Mouse (Mus musculus): ENCODE data around the gene Tnfrsf19. TPM values are rescaled to one million over a fixed set of nuclear protein-coding genes. Genes with fewer than 3 reads are reported as not detected.

Gene Tnfrsf19
- polyA plus RNA-seq, 1 experiment = 4.7 TPM

DNA sequence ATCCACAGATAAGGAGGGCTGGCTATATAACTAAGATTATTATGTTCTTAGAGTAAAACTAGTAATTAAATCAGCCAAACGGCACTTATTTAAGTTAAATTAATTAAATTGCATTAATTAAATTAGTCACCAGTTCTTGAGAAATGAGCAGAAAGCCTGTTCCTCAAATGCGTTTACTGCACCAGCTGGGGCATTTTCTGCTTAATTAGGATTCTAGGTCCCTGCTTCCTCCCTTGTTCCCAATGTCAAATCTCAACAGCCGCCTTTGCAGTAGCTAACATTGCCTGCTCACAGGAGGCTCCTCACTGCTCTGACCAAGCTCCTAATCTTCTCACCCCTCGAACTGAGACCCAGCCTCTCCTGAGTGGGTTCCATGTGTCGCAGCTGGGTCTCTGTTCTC lies 59.4 kb downstream of the Tnfrsf19 start:
- 89% methylated on average over 5 of the region's 5 CpGs for WGBS
- Histone ChIP-seq H3K4me1 (ENCODE audit: control insufficient read depth, insufficient read depth, insufficient read length, low read length) (no peaks in the 10 kb centered on the region), H3K36me3 (ENCODE audit: control insufficient read depth, insufficient read depth, low read length) (no peaks in the 10 kb centered on the region), H3K27me3 (ENCODE audit: control insufficient read depth, insufficient read depth, low read length) (no peaks in the 10 kb centered on the region), H3K4me3 (ENCODE audit: low read depth, low read length) (no peak overlapping the region), H3K27ac (ENCODE audit: insufficient read depth, low read depth, low read length) (no peak overlapping the region)
- no peak for TF ChIP-seq POLR2A (IDR thresholded peaks at IDR 0.05; ENCODE audit: low read depth, low read length)
- TF ChIP-seq CTCF (IDR thresholded peaks at IDR 0.05; ENCODE audit: extremely low read depth, insufficient read length, insufficient replicate concordance, low read depth, low read length) = no peak

DNA sequence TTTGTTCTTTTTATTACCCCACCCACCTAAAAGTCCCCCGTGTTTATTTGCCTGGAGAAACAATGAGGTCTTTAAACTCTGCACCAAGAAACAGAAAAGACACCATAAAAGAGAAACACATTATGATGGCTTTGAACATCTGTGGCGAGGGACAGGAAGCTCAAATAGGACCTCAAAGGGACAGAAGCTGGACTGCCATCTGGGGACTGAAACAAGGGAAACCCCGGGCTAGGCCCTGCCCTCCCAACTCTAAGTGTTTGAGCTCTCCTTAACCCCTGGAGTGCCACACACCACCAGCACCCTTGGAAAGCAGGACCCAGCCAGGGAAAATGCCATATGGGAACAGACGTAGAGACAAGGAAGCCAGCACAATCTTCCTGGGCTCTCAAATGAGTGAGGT lies 61.2 kb downstream of the Tnfrsf19 start:
- Histone ChIP-seq H3K27ac (ENCODE audit: insufficient read depth, low read depth, low read length) (no peak overlapping the region), H3K27me3 (ENCODE audit: control insufficient read depth, insufficient read depth, low read length) (no peaks in the 10 kb centered on the region), H3K4me3 (ENCODE audit: low read depth, low read length) (no peak overlapping the region), H3K4me1 (ENCODE audit: control insufficient read depth, insufficient read depth, insufficient read length, low read length) (no peaks in the 10 kb centered on the region), H3K36me3 (ENCODE audit: control insufficient read depth, insufficient read depth, low read length) (no peaks in the 10 kb centered on the region)
- WGBS = 31% methylated on average over 4 of the region's 4 CpGs
- no peak for TF ChIP-seq CTCF (IDR thresholded peaks at IDR 0.05; ENCODE audit: extremely low read depth, insufficient read length, insufficient replicate concordance, low read depth, low read length)
- no peak for TF ChIP-seq POLR2A (IDR thresholded peaks at IDR 0.05; ENCODE audit: low read depth, low read length)

DNA sequence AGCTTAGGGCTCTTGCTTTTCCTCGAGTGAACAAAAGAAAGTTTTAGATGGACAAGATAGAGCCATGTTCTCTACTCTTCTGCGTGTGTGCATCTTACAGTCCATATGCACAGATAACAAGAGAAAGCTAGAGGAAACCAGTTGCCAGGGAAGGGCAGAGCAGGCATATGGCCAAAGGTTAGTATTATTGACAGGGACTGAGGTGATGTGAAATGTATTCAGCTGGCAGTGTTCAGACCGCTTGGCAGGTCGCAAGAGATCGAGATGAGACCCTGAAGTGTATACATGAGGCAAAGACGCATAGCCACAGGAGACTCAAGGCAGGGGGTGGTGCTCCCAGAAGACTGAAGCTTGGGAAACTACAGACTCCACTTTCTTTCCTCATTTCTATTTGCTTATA lies 62.0 kb downstream of the Tnfrsf19 start:
- H3K4me1 ChIP-seq (ENCODE audit: control insufficient read depth, insufficient read depth, insufficient read length, low read length) = no peaks in the 10 kb centered on the region
- WGBS = 51% methylated on average over 6 of the region's 6 CpGs
- no peaks in the 10 kb centered on the region for H3K36me3 ChIP-seq (ENCODE audit: control insufficient read depth, insufficient read depth, low read length)
- H3K27me3 ChIP-seq (ENCODE audit: control insufficient read depth, insufficient read depth, low read length) = no peaks in the 10 kb centered on the region
- no peak for TF ChIP-seq CTCF (IDR thresholded peaks at IDR 0.05; ENCODE audit: extremely low read depth, insufficient read length, insufficient replicate concordance, low read depth, low read length)
- TF ChIP-seq POLR2A (IDR thresholded peaks at IDR 0.05; ENCODE audit: low read depth, low read length) = no peak
- H3K4me3 ChIP-seq (ENCODE audit: low read depth, low read length) = no peak overlapping the region
- H3K27ac ChIP-seq (ENCODE audit: insufficient read depth, low read depth, low read length) = no peak overlapping the region

DNA sequence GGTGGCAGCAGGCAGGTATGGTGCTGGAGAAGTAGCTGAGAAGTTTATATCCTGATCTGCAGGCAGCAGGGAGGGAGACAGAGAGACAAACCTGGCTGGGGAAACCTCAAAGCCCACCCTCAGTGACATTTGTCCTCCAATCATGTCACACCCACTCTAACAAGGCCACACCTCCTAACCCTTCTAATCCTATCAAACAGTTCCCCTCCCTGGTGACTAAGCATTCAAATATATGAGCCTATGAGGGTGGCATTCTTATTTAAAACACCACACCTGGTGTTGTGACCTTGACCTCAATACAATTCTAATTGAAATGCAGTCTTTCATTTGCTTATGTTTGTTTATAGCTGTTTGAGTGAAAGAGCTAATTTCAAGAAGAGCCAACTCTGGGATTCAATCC lies 64.2 kb downstream of the Tnfrsf19 start:
- Histone ChIP-seq H3K4me1 (ENCODE audit: control insufficient read depth, insufficient read depth, insufficient read length, low read length) (no peaks in the 10 kb centered on the region), H3K36me3 (ENCODE audit: control insufficient read depth, insufficient read depth, low read length) (no peaks in the 10 kb centered on the region), H3K27me3 (ENCODE audit: control insufficient read depth, insufficient read depth, low read length) (no peaks in the 10 kb centered on the region), H3K27ac (ENCODE audit: insufficient read depth, low read depth, low read length) (no peak overlapping the region), H3K4me3 (ENCODE audit: low read depth, low read length) (no peak overlapping the region)
- no peak for TF ChIP-seq POLR2A (IDR thresholded peaks at IDR 0.05; ENCODE audit: low read depth, low read length)
- TF ChIP-seq CTCF (IDR thresholded peaks at IDR 0.05; ENCODE audit: extremely low read depth, insufficient read length, insufficient replicate concordance, low read depth, low read length) = no peak

DNA sequence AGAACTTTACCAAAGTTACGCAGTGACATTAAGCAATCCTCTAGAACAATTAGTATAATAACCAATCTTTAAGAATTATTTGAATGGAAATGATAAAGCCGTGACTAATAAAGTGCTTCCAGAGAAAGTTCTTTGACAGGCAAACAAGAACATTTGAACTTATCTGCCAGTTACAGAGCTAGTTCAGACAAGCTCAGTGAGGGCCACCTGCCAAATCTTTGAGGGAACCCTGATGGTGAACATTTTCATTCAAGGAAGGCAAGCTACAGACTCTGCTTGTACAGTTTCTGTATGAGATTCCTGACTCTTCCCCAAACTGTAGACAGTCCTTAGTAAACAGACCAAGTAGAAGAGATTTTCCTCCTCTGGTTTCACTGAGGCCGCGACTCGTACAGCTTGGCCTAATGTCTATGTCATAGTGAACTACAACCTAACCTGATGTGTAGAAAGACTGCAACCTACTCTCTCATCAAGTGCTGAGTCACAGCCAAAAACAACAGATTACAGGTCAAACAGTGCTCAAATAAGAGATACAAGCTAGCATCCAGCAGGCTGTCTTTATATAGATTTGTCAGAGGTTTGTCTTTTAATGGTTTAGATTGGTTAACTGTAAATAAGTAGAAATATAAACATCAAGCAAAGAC lies 65.9 kb downstream of the Tnfrsf19 start:
- no peaks in the 10 kb centered on the region for H3K27me3 ChIP-seq (ENCODE audit: control insufficient read depth, insufficient read depth, low read length)
- no peak overlapping the region for H3K4me3 ChIP-seq (ENCODE audit: low read depth, low read length)
- no peaks in the 10 kb centered on the region for H3K4me1 ChIP-seq (ENCODE audit: control insufficient read depth, insufficient read depth, insufficient read length, low read length)
- H3K36me3 ChIP-seq (ENCODE audit: control insufficient read depth, insufficient read depth, low read length) = no peaks in the 10 kb centered on the region
- TF ChIP-seq POLR2A (IDR thresholded peaks at IDR 0.05; ENCODE audit: low read depth, low read length) (no peak), CTCF (IDR thresholded peaks at IDR 0.05; ENCODE audit: extremely low read depth, insufficient read length, insufficient replicate concordance, low read depth, low read length) (no peak)
- no peak overlapping the region for H3K27ac ChIP-seq (ENCODE audit: insufficient read depth, low read depth, low read length)
- WGBS = 85% methylated on average over 5 of the region's 5 CpGs

DNA sequence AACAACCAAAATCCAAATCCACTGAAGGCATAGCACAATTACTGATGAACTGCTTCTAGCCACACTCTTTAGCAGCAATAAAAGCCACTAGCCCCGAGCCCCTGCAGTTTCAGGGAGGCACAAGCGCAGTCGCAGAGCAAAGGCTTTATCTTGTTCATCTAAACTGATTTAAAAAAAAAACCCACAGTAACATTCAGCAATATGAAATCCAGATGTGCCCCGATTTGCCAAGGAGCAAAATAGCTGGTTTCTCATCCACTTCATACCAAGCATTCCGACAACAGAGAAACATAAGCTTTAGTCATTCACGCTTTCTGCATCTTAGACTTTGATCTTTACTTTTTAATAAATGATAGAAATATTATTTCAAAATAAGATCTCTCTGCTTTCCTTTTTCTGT lies 68.2 kb downstream of the Tnfrsf19 start:
- Histone ChIP-seq H3K4me3 (ENCODE audit: low read depth, low read length) (no peak overlapping the region), H3K27me3 (ENCODE audit: control insufficient read depth, insufficient read depth, low read length) (no peaks in the 10 kb centered on the region), H3K27ac (ENCODE audit: insufficient read depth, low read depth, low read length) (no peak overlapping the region), H3K36me3 (ENCODE audit: control insufficient read depth, insufficient read depth, low read length) (no peaks in the 10 kb centered on the region), H3K4me1 (ENCODE audit: control insufficient read depth, insufficient read depth, insufficient read length, low read length) (no peaks in the 10 kb centered on the region)
- WGBS = 77% methylated on average over 6 of the region's 6 CpGs
- TF ChIP-seq POLR2A (IDR thresholded peaks at IDR 0.05; ENCODE audit: low read depth, low read length) (no peak), CTCF (IDR thresholded peaks at IDR 0.05; ENCODE audit: extremely low read depth, insufficient read length, insufficient replicate concordance, low read depth, low read length) (no peak)

DNA sequence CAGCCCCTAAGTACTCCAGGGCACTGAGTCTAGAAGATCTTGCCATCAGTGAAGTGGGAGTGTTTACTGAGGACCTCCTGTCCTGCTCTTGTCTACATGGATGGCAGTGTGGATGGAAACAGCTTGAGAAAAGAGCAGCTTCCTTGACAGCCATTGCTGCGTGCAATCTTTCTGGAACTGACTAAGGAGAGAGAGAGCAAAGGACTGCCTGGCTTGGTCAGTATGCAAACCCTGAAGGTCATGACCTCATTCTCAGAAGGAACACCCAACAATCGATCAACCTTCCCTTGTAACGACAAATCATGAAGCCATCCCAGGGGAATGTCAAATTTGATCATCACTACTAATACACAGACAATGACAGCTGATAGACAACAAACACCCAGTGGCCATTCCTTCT lies 70.1 kb downstream of the Tnfrsf19 start:
- Histone ChIP-seq H3K4me1 (ENCODE audit: control insufficient read depth, insufficient read depth, insufficient read length, low read length) (no peaks in the 10 kb centered on the region), H3K27ac (ENCODE audit: insufficient read depth, low read depth, low read length) (no peak overlapping the region), H3K4me3 (ENCODE audit: low read depth, low read length) (no peak overlapping the region), H3K36me3 (ENCODE audit: control insufficient read depth, insufficient read depth, low read length) (no peaks in the 10 kb centered on the region), H3K27me3 (ENCODE audit: control insufficient read depth, insufficient read depth, low read length) (no peaks in the 10 kb centered on the region)
- TF ChIP-seq CTCF (IDR thresholded peaks at IDR 0.05; ENCODE audit: extremely low read depth, insufficient read length, insufficient replicate concordance, low read depth, low read length) (no peak), POLR2A (IDR thresholded peaks at IDR 0.05; ENCODE audit: low read depth, low read length) (no peak)
- 70% methylated on average over 3 of the region's 3 CpGs for WGBS

Measured in small intestine, adult 2 months (tissue).